Mouse (Mus musculus) myocyte (in vitro differentiated cells): ENCODE results near the gene Ccdc113.

Source experiments
- E2F4 ChIP-seq: IDR thresholded peaks from one replicate; pipeline ENCODE4 v1.6.1; 2011; ENCODE audit warnings: mild to moderate bottlenecking, control low read depth, moderate library complexity; ENCODE audit not compliant: insufficient read depth
- MYOD1 ChIP-seq, 3 experiments: IDR thresholded peaks; one replicate each; pipeline ENCODE4 v1.6.1; 2011; ENCODE audit warnings: control low read depth in 2 of 3, low read depth in 2 of 3, mild to moderate bottlenecking in 2 of 3, moderate library complexity in 1 of 3; ENCODE audit not compliant: insufficient read length in 2 of 3, control insufficient read depth in 1 of 3
- POLR2A ChIP-seq: IDR thresholded peaks from one replicate; pipeline ENCODE4 v1.6.1; 2011; ENCODE audit warnings: low read depth, mild to moderate bottlenecking, control low read depth, moderate library complexity; ENCODE audit not compliant: insufficient read length
- POLR2AphosphoS2 ChIP-seq: IDR thresholded peaks from one replicate; pipeline ENCODE4 v1.6.1; 2011; ENCODE audit warnings: low read depth, control low read depth; ENCODE audit not compliant: insufficient read length
- REST ChIP-seq: IDR thresholded peaks from one replicate; pipeline ENCODE4 v1.6.1; 2011; ENCODE audit warnings: mild to moderate bottlenecking, control low read depth, moderate library complexity; ENCODE audit not compliant: insufficient read depth, insufficient read length
- SRF ChIP-seq: IDR thresholded peaks from one replicate; pipeline ENCODE4 v1.6.1; 2011; ENCODE audit warnings: low read depth; ENCODE audit not compliant: control insufficient read depth, insufficient read length
- TCF3 ChIP-seq: IDR thresholded peaks from one replicate; pipeline ENCODE4 v1.6.1; 2011; ENCODE audit warnings: low read depth, control low read depth; ENCODE audit not compliant: insufficient read length
- USF1 ChIP-seq: IDR thresholded peaks from one replicate; pipeline ENCODE4 v1.6.1; 2011; ENCODE audit warnings: low read depth, mild to moderate bottlenecking, control low read depth, moderate library complexity

DNA sequence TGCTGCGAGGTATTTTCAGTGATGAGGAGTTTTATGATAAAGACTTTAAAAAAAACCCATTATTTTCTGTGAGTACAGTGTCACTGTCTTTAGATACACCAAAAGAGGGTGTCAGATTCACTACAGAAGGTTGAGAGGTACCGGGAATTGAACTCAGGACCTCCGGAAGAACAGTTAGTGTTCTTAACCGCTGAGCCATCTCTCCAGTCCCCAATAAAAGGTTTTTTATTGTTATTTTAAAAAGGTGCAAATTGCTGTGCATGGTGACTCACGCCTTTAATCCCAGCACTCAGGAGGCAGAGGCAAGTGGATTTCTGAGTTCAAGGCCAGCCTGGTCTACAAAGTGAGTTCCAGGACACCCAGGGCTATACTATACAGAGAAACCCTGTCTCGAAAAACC lies 38.4 kb upstream of the Ccdc113 start:
- TF ChIP-seq SRF (no peak), POLR2A (no peak), USF1 (no peak), E2F4 (no peak), REST (no peak), TCF3 (no peak), MYOD1 (IDR thresholded peaks at IDR 0.05; ENCODE audit: control insufficient read depth in 1 of 3, insufficient read length in 2 of 3, low read depth in 2 of 3) (no peak), POLR2AphosphoS2 (no peak)
